In genomic region chr7:25379551-25380351, GRCm38 (mm10) we compare ENCODE assay signal across 9 mouse cellular contexts. TPM values are rescaled to one million over a fixed set of nuclear protein-coding genes. Genes with fewer than 3 reads are reported as not detected.
DNase-seq lines count a peak whose midpoint lies in the region; ATAC-seq lines count a peak whose summit lies in the region.
"Had no signal": no experiment of that assay in that cellular context is flagged by ENCODE, and none has a peak within 500 bp of the region (broad histone marks: within the 10 kb centered on the region; RNA-seq: fewer than 3 reads in every experiment).

No protein-coding gene starts in this region.

- peak overlapping the region; percentile 81 for H3K4me2 ChIP-seq in forebrain, embryonic 11.5 days (ENCODE audit: low read depth, low read length, severe bottlenecking)
- peak overlapping the region; percentile 60 for H3K4me2 ChIP-seq in hindbrain, embryonic 15.5 days
- H3K4me2 ChIP-seq in liver, embryonic 13.5 days = peak overlapping the region; percentile 81

- DNase-seq in adrenal gland, postnatal 36 days = peak; percentile 55 to 71
- peak; percentile 76 for DNase-seq in forebrain, embryonic 11.5 days (ENCODE audit: low spot score)
- no peak for DNase-seq in liver, embryonic 13.5 days
- DNase-seq in natural killer cell, adult 2 months (ENCODE audit: low spot score in 2 of 2) = peak; percentile 68 to 76
- peak; percentile 92 for DNase-seq in thymus, postnatal 14 days

- peak overlapping the region; percentile 56 for H3K4me3 ChIP-seq in erythroblast, embryonic 14.5 days (replicated peaks)
- peak overlapping the region; percentile 37 for H3K4me3 ChIP-seq in forebrain, embryonic 11.5 days (ENCODE audit: low read depth, low read length)
- H3K4me3 ChIP-seq in hindbrain, embryonic 15.5 days = peak overlapping the region; percentile 28
- peak overlapping the region; percentile 56 for H3K4me3 ChIP-seq in liver, embryonic 13.5 days (replicated peaks)

- ATAC-seq in erythroblast, adult 5-6 weeks (replicated peaks; ENCODE audit: low FRiP score, poor library complexity, severe bottlenecking) = no peak
- ATAC-seq in forebrain, embryonic 11.5 days (replicated peaks; ENCODE audit: low FRiP score) = peak; percentile 50
- ATAC-seq in hindbrain, embryonic 15.5 days (ENCODE audit: low FRiP score, low read depth) = 0 out of 2 replicates have a peak, but pooled peaks have one; percentile 5
- ATAC-seq in liver, embryonic 13.5 days (ENCODE audit: low read depth) = peak; percentile 46
- ATAC-seq: Patski had no signal

- H3K27ac ChIP-seq in forebrain, embryonic 11.5 days (ENCODE audit: low read depth, low read length) = no peak overlapping the region
- no peak overlapping the region for H3K27ac ChIP-seq in hindbrain, embryonic 15.5 days (replicated peaks)
- H3K27ac ChIP-seq in liver, embryonic 13.5 days = no peak overlapping the region

- H3K9me3 ChIP-seq in erythroblast, embryonic 14.5 days (ENCODE audit: control insufficient read depth, low read length) = no peaks in the 10 kb centered on the region
- H3K9me3 ChIP-seq in forebrain, embryonic 11.5 days (ENCODE audit: control insufficient read depth, low read length) = no peaks in the 10 kb centered on the region
- no peaks in the 10 kb centered on the region for H3K9me3 ChIP-seq in hindbrain, embryonic 15.5 days
- no peaks in the 10 kb centered on the region for H3K9me3 ChIP-seq in liver, embryonic 13.5 days (replicated peaks)

- peaks cover 15% of the 10 kb centered on the region for H3K36me3 ChIP-seq in erythroblast, embryonic 14.5 days (ENCODE audit: control insufficient read depth)
- H3K36me3 ChIP-seq in forebrain, embryonic 11.5 days (ENCODE audit: control insufficient read depth, insufficient read depth, low read length) = no peaks in the 10 kb centered on the region
- H3K36me3 ChIP-seq in hindbrain, embryonic 15.5 days = peaks cover 22% of the 10 kb centered on the region
- peaks cover 13% of the 10 kb centered on the region; the same call in 1 of the 2 replicates for H3K36me3 ChIP-seq in liver, embryonic 13.5 days

- peak overlapping the region; percentile 63 for H3K9ac ChIP-seq in forebrain, embryonic 11.5 days (ENCODE audit: low read length)
- peak overlapping the region; percentile 41; the same call in 1 of the 2 replicates for H3K9ac ChIP-seq in hindbrain, embryonic 15.5 days
- H3K9ac ChIP-seq in liver, embryonic 13.5 days = peak overlapping the region; percentile 64

- peaks cover 27% of the 10 kb centered on the region for H3K4me1 ChIP-seq in erythroblast, embryonic 14.5 days (ENCODE audit: control insufficient read depth)
- H3K4me1 ChIP-seq in forebrain, embryonic 11.5 days (replicated peaks; ENCODE audit: control insufficient read depth, insufficient read depth, low read length) = peaks cover 11% of the 10 kb centered on the region; the same call in 1 of the 2 replicates
- H3K4me1 ChIP-seq in hindbrain, embryonic 15.5 days (replicated peaks) = peaks cover 26% of the 10 kb centered on the region
- peaks cover 36% of the 10 kb centered on the region for H3K4me1 ChIP-seq in liver, embryonic 13.5 days (replicated peaks)

- WGBS in forebrain, embryonic 11.5 days = under 1% methylated on average over 40 of the region's 42 CpGs
- WGBS in hindbrain, embryonic 15.5 days = 5% methylated on average over 42 of the region's 42 CpGs
- WGBS in liver, embryonic 13.5 days (ENCODE audit: insufficient replicate concordance) = 3% methylated on average over 42 of the region's 42 CpGs

- 0 out of 2 replicates have a peak, but pooled peaks cover 2% of the 10 kb centered on the region for H3K27me3 ChIP-seq in erythroblast, embryonic 14.5 days (ENCODE audit: control insufficient read depth)
- peaks cover 3% of the 10 kb centered on the region for H3K27me3 ChIP-seq in forebrain, embryonic 11.5 days (ENCODE audit: control insufficient read depth, insufficient read depth, low read length)
- 0 out of 2 replicates have a peak, but pooled peaks cover 4% of the 10 kb centered on the region for H3K27me3 ChIP-seq in hindbrain, embryonic 15.5 days
- H3K27me3 ChIP-seq in liver, embryonic 13.5 days = 0 out of 2 replicates have a peak, but pooled peaks cover 3% of the 10 kb centered on the region
- H3K27me3 ChIP-seq: Patski had no signal

RNA-seq across cellular contexts. Expression of gene Cnfn, which starts 10.2 kb away (rescaled TPM):
- not detected in 2 replicates for polyA plus RNA-seq in erythroblast, embryonic 14.5 days (2012)
- not detected in 2 replicates for total RNA-seq in erythroblast, adult 5-6 weeks (2015; ENCODE audit: low replicate concordance)
- total RNA-seq in erythroblast, adult 5-6 weeks (2017; ENCODE audit: low replicate concordance) = not detected in 2 replicates
- not detected for total RNA-seq in adrenal gland, postnatal 36 days (2021)
- 0.28 TPM in 1 of 2 replicates, not detected in the other for polyA plus RNA-seq in forebrain, embryonic 11.5 days (2014; fragmentation: Nextera tagmentation; extraction: Ambion mirVana)
- not detected in 2 replicates for polyA plus RNA-seq in hindbrain, embryonic 15.5 days (2015; fragmentation: Nextera tagmentation; extraction: Ambion mirVana)
- 0.15 TPM in 1 of 2 replicates, not detected in the other for polyA plus RNA-seq in liver, embryonic 13.5 days (2015; fragmentation: Nextera tagmentation; extraction: Ambion mirVana)
- polyA plus RNA-seq: Patski had no signal

RNA-seq across cellular contexts. Expression of gene Lipe, which starts 18.8 kb away (rescaled TPM):
- 0.22 and 0.32 TPM in 2 replicates for polyA plus RNA-seq in erythroblast, embryonic 14.5 days (2012)
- total RNA-seq in erythroblast, adult 5-6 weeks (2015; ENCODE audit: low replicate concordance) = 2.5 and 11.3 TPM in 2 replicates
- 4.5 and 6.7 TPM in 2 replicates for total RNA-seq in erythroblast, adult 5-6 weeks (2017; ENCODE audit: low replicate concordance)
- 100 to 1,000 TPM; 342 to 355 TPM for total RNA-seq in adrenal gland, postnatal 36 days (2021)
- 3.0 and 3.8 TPM in 2 replicates for polyA plus RNA-seq in forebrain, embryonic 11.5 days (2014; fragmentation: Nextera tagmentation; extraction: Ambion mirVana)
- 9.9 and 11.0 TPM in 2 replicates for polyA plus RNA-seq in hindbrain, embryonic 15.5 days (2015; fragmentation: Nextera tagmentation; extraction: Ambion mirVana)
- polyA plus RNA-seq in liver, embryonic 13.5 days (2015; fragmentation: Nextera tagmentation; extraction: Ambion mirVana) = 2.4 and 2.7 TPM in 2 replicates

RNA-seq across cellular contexts. Expression of gene Cxcl17, which starts 32.9 kb away (rescaled TPM):
- polyA plus RNA-seq in erythroblast, embryonic 14.5 days (2012) = not detected in 2 replicates
- not detected in 2 replicates for total RNA-seq in erythroblast, adult 5-6 weeks (2015; ENCODE audit: low replicate concordance)
- total RNA-seq in erythroblast, adult 5-6 weeks (2017; ENCODE audit: low replicate concordance) = not detected in 2 replicates
- total RNA-seq in adrenal gland, postnatal 36 days (2021) = not detected
- 0.69 TPM in 1 of 2 replicates, not detected in the other for polyA plus RNA-seq in forebrain, embryonic 11.5 days (2014; fragmentation: Nextera tagmentation; extraction: Ambion mirVana)
- polyA plus RNA-seq in hindbrain, embryonic 15.5 days (2015; fragmentation: Nextera tagmentation; extraction: Ambion mirVana) = 1.2 and 1.3 TPM in 2 replicates
- polyA plus RNA-seq in liver, embryonic 13.5 days (2015; fragmentation: Nextera tagmentation; extraction: Ambion mirVana) = not detected in 2 replicates
